Mouse (Mus musculus): ENCODE data around the gene Srpr.

The Srpr gene

GRCm38 (mm10) chr9:35262418-35262817 is 62.4 kb downstream of the Srpr start:
- DNase-seq (ENCODE audit: low spot score): no peak

GRCm38 (mm10) chr9:35263431-35263830 is 63.5 kb downstream of the Srpr start:
- no peak for DNase-seq (ENCODE audit: low spot score)

- DNase-seq (ENCODE audit: low spot score): no peak
Observed at GRCm38 (mm10) chr9:35264509-35264908, 64.5 kb downstream of the Srpr start.

GRCm38 (mm10) chr9:35267146-35267975 is 67.4 kb downstream of the Srpr start, which contains the start of the genes Fam118b and Rpusd4:
Gene Fam118b (minus strand): TSS chr9:35267805.
Gene Rpusd4 (plus strand): TSS chr9:35267865.
- DNase-seq (ENCODE audit: low spot score): peak; percentile 95

- no peak for DNase-seq (ENCODE audit: low spot score)
Observed at GRCm38 (mm10) chr9:35267976-35268715, 68.2 kb downstream of the Srpr start.

- DNase-seq (ENCODE audit: low spot score): no peak
Observed at GRCm38 (mm10) chr9:35277855-35278365, 77.9 kb downstream of the Srpr start.

- no peak for DNase-seq (ENCODE audit: low spot score)
Observed at GRCm38 (mm10) chr9:35278451-35278850, 78.5 kb downstream of the Srpr start.

- DNase-seq (ENCODE audit: low spot score): peak; percentile 65
Observed at GRCm38 (mm10) chr9:35282006-35282850, 82.3 kb downstream of the Srpr start.

GRCm38 (mm10) chr9:35282851-35283200 is 82.9 kb downstream of the Srpr start:
- no peak for DNase-seq (ENCODE audit: low spot score)

- no peak for DNase-seq (ENCODE audit: low spot score)
Observed at GRCm38 (mm10) chr9:35283415-35284069, 83.6 kb downstream of the Srpr start.

- no peak for DNase-seq (ENCODE audit: low spot score)
Observed at GRCm38 (mm10) chr9:35284351-35284750, 84.4 kb downstream of the Srpr start.

GRCm38 (mm10) chr9:35286351-35286750 is 86.4 kb downstream of the Srpr start:
- no peak for DNase-seq (ENCODE audit: low spot score)

GRCm38 (mm10) chr9:35289992-35290391 is 90.0 kb downstream of the Srpr start:
- DNase-seq (ENCODE audit: low spot score): no peak

GRCm38 (mm10) chr9:35290417-35290816 is 90.4 kb downstream of the Srpr start:
- no peak for DNase-seq (ENCODE audit: low spot score)

GRCm38 (mm10) chr9:35290916-35291315 is 90.9 kb downstream of the Srpr start:
- no peak for DNase-seq (ENCODE audit: low spot score)

GRCm38 (mm10) chr9:35293465-35293864 is 93.5 kb downstream of the Srpr start:
- DNase-seq (ENCODE audit: low spot score): no peak

All from testis, postnatal 10 days (tissue).